Mouse (Mus musculus) lung, adult 2 months (tissue): Measurements from ENCODE around the gene Cdh23.

ENCODE experiments used
- CTCF ChIP-seq: fragments of 200-500 bp; IDR thresholded peaks from 2 replicates; pipeline ENCODE4 v1.5.1; 2011; ENCODE audit warnings: mild to moderate bottlenecking, low read length, control low read depth; ENCODE audit not compliant: insufficient read depth
- POLR2A ChIP-seq: fragments of 200-500 bp; IDR thresholded peaks from 2 replicates; pipeline ENCODE4 v1.6.1; 2011; ENCODE audit warnings: low read depth, mild to moderate bottlenecking, control low read depth, low read length, borderline replicate concordance; ENCODE audit errors: extremely low read depth

DNA sequence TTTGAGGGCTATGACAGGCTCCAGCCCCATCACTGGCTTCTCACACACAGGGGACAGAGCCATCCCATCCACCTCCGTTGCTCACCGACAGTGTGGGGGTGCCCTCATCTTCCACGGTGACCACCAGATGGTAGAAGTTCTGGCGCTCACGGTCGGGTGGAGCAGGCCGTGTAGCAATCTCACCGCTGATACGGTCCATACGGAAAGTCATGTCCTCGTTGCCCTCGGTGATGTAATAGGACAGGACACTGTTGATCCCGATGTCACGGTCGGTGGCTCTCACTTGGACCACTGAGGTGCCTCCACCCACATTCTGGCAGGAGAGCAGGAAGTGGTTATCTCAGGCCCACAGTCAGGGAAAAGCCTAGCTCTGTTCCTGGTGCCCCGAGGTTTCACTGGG lies 319.6 kb downstream of the Cdh23 start:
- TF ChIP-seq CTCF = no peak
- no peak for TF ChIP-seq POLR2A
